Mouse (Mus musculus) hindbrain, embryonic 10.5 days (tissue): ENCODE measurements at regions not wholly inside any gene's neighbourhood (a gene's known extent, or its start where the extent isn't known, plus 50 kb on each side); places are given as distances from the start of the nearest gene placed in this dataset.

Experiments
- DNase-seq: peaks from one replicate; pipeline ENCODE4 v3.0.0-alpha.2; 2017; ENCODE audit warnings: low spot score
- H3K27ac ChIP-seq: fragments of 300-500 bp; sonication (generic); 2 replicates; pipeline ENCODE4 v1.5.1; 2016; ENCODE audit warnings: mild to moderate bottlenecking, moderate library complexity
- H3K27me3 ChIP-seq: fragments of 300-500 bp; sonication (generic); 2 replicates; pipeline ENCODE4 v1.6.1; 2016; ENCODE audit warnings: mild to moderate bottlenecking; ENCODE audit not compliant: poor library complexity, insufficient read depth, severe bottlenecking
- H3K36me3 ChIP-seq: fragments of 300-500 bp; sonication (generic); 2 replicates; pipeline ENCODE4 v1.6.1; 2016; ENCODE audit warnings: mild to moderate bottlenecking, moderate library complexity
- H3K4me1 ChIP-seq: fragments of 300-500 bp; sonication (generic); replicated peaks from 2 replicates; pipeline ENCODE4 v1.6.1; 2016; ENCODE audit warnings: mild to moderate bottlenecking
- H3K4me3 ChIP-seq: fragments of 300-500 bp; sonication (generic); 2 replicates; pipeline ENCODE4 v1.5.1; 2016; ENCODE audit warnings: mild to moderate bottlenecking, moderate library complexity
- H3K9me3 ChIP-seq: fragments of 300-500 bp; sonication (generic); 2 replicates; pipeline ENCODE4 v1.6.1; 2016; ENCODE audit warnings: mild to moderate bottlenecking, moderate library complexity
- WGBS: fragments of 180-500 bp; shearing (Covaris S2); methylation state at CpG from one replicate; pipeline ENCODE4 v1.1.7; 2016; 5-methylcytosine and 5-hydroxymethylcytosine counted together

DNA sequence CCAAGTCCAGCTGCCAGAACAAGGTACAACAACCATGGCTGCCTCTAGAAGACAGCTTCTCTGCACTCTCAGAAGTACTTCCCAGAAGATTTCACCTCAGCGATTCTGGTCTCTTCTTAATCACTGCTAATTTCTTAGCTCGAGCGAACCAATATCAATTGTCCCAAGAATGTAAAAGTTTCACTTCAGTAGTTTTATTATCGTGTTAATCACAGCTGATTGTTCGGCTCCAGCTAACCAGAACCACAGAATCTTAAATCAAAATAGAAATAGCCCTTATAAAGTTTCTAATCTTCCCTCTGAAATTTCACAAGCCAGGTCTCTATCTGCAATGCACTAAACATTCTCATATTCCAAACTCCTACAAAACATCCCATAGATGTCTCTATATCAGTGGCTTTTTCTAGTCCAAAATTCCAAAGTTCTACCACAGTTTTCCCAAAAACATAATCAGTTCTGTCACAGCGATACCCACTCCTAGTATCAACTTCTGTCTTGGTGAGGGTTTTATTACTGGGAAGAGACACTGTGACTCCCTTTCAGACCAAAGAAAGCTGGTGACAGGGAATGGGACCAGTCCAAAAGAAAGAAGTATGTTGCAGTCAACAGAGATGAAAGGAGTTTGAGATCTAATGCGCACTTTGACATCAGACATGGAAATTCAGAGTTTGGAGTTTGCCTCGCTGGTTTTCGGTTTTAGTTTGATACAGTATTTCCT is 130.2 kb downstream of the Gm10283 start:
- no peaks in the 10 kb centered on the region for H3K27me3 ChIP-seq
- H3K4me3 ChIP-seq, result no peak overlapping the region
- H3K36me3 ChIP-seq, result no peaks in the 10 kb centered on the region
- 92% methylated on average over 9 of the region's 9 CpGs for WGBS
- no peak for DNase-seq
- H3K27ac ChIP-seq, result no peak overlapping the region
- H3K4me1 ChIP-seq, result no peaks in the 10 kb centered on the region
- H3K9me3 ChIP-seq, result no peaks in the 10 kb centered on the region

DNA sequence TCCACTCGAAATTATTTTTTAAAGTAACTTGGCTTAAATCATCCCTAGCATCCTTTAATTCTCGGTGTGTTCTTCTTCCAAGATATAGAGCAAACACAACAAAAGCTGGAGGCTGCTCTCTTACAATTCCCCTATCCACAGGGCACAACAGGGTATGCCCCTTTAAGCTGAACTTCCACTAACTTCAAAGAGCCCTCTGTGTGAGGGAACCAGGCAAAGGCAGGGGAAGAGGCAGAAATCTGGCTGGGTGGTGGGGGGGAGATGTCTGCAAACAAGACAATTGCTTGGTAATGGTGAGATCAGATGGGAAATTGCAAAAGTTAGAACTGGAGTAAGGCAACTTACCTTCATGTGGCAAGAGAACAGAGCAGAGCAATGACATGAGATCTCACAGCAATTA is 154.7 kb downstream of the Gm10283 start:
- Histone ChIP-seq H3K4me1 (peaks cover 11% of the 10 kb centered on the region), H3K36me3 (no peaks in the 10 kb centered on the region), H3K9me3 (no peaks in the 10 kb centered on the region), H3K27ac (no peak overlapping the region), H3K27me3 (no peaks in the 10 kb centered on the region), H3K4me3 (no peak overlapping the region)
- 53% methylated on average over 2 of the region's 2 CpGs for WGBS
- DNase-seq, result peak; percentile 7

GRCm38 (mm10) chr8:60345830-60346420 is 157.1 kb downstream of the Gm10283 start:
- H3K27me3 ChIP-seq, result no peaks in the 10 kb centered on the region
- H3K4me1 ChIP-seq, result peaks cover 11% of the 10 kb centered on the region
- H3K4me3 ChIP-seq, result no peak overlapping the region
- H3K9me3 ChIP-seq, result no peaks in the 10 kb centered on the region
- no peak for DNase-seq
- no peaks in the 10 kb centered on the region for H3K36me3 ChIP-seq
- WGBS, result 48% methylated on average over 6 of the region's 6 CpGs
- H3K27ac ChIP-seq, result no peak overlapping the region

DNA sequence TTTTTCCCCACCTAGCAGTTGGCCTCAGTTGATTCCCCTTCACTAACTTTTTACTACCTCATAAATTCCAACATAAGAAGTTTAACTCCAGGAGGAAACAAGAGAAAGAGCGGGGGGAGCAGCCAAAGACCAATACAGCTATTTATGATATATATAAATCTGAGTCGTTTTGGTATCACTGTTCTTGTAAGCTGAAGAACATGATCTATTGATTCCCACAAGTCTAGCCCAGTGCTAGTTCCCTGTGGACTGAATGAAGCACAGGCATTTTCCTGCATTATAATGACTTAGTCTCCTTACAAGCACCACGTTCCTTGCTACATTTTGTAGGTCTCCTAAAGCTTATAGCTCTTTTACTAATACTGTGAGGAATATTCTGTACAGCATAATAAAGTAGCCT is 187.5 kb downstream of the Gm10283 start:
- H3K4me3 ChIP-seq, result no peak overlapping the region
- no peaks in the 10 kb centered on the region for H3K9me3 ChIP-seq
- WGBS, result 83% methylated on average over 3 of the region's 3 CpGs
- H3K36me3 ChIP-seq, result no peaks in the 10 kb centered on the region
- no peak overlapping the region for H3K27ac ChIP-seq
- no peaks in the 10 kb centered on the region for H3K4me1 ChIP-seq
- DNase-seq, result no peak
- no peaks in the 10 kb centered on the region for H3K27me3 ChIP-seq

GRCm38 (mm10) chr8:60313977-60314854 is 188.8 kb downstream of the Gm10283 start:
- 77% methylated on average over 8 of the region's 8 CpGs for WGBS
- Histone ChIP-seq H3K4me1 (no peaks in the 10 kb centered on the region), H3K4me3 (no peak overlapping the region), H3K27me3 (no peaks in the 10 kb centered on the region), H3K9me3 (no peaks in the 10 kb centered on the region), H3K27ac (no peak overlapping the region), H3K36me3 (no peaks in the 10 kb centered on the region)
- DNase-seq, result no peak

DNA sequence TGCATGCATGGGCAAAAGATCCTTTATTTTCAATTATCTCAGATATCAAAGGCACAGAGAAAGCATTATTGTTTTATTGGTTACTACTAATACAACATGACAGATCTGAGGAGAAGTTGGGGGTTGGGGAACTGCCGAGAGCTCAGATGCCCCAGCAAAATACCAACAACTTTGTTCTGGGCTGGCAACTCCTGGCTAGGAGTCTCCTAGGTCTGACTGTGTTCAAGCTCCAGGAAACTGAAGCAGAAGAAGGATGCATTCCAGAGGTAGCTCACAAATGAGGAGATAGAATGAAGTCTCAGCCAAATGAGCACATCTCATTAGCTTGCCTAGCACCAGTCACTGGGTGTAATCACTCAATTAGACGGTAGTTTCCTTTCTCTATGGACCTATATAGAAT is 192.9 kb downstream of the Gm10283 start:
- Histone ChIP-seq H3K27ac (no peak overlapping the region), H3K4me1 (no peaks in the 10 kb centered on the region), H3K9me3 (no peaks in the 10 kb centered on the region), H3K27me3 (no peaks in the 10 kb centered on the region), H3K36me3 (no peaks in the 10 kb centered on the region), H3K4me3 (no peak overlapping the region)
- 88% methylated on average over 2 of the region's 2 CpGs for WGBS
- no peak for DNase-seq

DNA sequence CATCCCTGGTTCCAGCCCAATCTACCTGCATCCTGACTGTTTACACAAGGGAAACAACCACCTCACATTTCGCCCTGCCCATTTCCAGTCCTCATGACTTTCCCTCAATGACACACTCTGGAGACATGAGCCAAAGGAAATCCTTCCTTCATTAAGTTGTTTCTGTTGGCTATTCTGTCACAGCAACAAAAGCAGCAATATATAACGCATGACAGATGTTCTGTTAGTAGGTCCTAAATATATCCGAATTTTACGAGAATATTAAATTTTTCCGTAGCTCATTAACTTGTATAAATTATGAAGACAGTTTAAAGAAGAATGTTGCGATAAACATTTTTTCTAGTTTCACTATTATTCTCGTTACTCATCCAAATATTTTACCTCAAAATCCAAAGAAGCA is 201.7 kb downstream of the Gm10283 start:
- H3K27me3 ChIP-seq, result no peaks in the 10 kb centered on the region
- H3K27ac ChIP-seq, result no peak overlapping the region
- no peaks in the 10 kb centered on the region for H3K9me3 ChIP-seq
- no peak overlapping the region for H3K4me3 ChIP-seq
- 91% methylated on average over 7 of the region's 7 CpGs for WGBS
- no peaks in the 10 kb centered on the region for H3K36me3 ChIP-seq
- no peak for DNase-seq
- no peaks in the 10 kb centered on the region for H3K4me1 ChIP-seq

GRCm38 (mm10) chr8:60277211-60277801 is 225.7 kb downstream of the Gm10283 start:
- DNase-seq, result no peak
- no peaks in the 10 kb centered on the region for H3K4me1 ChIP-seq
- H3K27ac ChIP-seq, result no peak overlapping the region
- H3K9me3 ChIP-seq, result no peaks in the 10 kb centered on the region
- H3K27me3 ChIP-seq, result no peaks in the 10 kb centered on the region
- H3K36me3 ChIP-seq, result no peaks in the 10 kb centered on the region
- H3K4me3 ChIP-seq, result no peak overlapping the region
- WGBS, result 58% methylated on average over 2 of the region's 2 CpGs

DNA sequence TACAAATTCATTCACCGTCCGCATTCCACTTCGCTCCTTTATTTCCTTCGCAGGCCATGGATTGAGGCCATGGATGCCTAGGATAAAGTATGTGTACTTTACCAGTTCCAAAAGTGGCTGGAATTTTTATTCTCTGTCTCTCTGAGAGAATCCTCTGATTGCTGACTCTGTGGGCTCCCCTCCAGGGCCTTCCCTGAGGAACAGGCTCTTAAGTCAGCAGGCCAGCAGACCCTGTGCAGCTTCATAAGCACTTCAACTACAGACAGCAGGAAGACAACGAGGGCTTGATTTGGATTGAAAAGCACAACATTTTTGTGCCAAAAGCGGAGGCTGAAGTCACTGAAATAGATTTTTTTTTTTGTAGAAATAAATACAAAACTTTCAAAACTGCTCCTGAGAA is 252.7 kb downstream of the Gm10283 start:
- no peaks in the 10 kb centered on the region for H3K27me3 ChIP-seq
- H3K9me3 ChIP-seq, result no peaks in the 10 kb centered on the region
- no peaks in the 10 kb centered on the region for H3K36me3 ChIP-seq
- H3K27ac ChIP-seq, result no peak overlapping the region; the same call in 1 of the 2 replicates
- H3K4me3 ChIP-seq, result no peak overlapping the region
- 63% methylated on average over 6 of the region's 6 CpGs for WGBS
- peaks cover 12% of the 10 kb centered on the region for H3K4me1 ChIP-seq
- no peak for DNase-seq

- H3K27me3 ChIP-seq, result no peaks in the 10 kb centered on the region
- H3K27ac ChIP-seq, result peak overlapping the region; percentile 18; the same call in 1 of the 2 replicates
These were observed 253.3 kb downstream of the Gm10283 start for GRCm38 (mm10) chr8:60249704-60250103.

GRCm38 (mm10) chr8:60247601-60248000 is 255.4 kb downstream of the Gm10283 start:
- Histone ChIP-seq H3K9me3 (no peaks in the 10 kb centered on the region), H3K4me1 (peaks cover 12% of the 10 kb centered on the region), H3K4me3 (no peak overlapping the region), H3K27me3 (no peaks in the 10 kb centered on the region), H3K27ac (no peak overlapping the region), H3K36me3 (no peaks in the 10 kb centered on the region)
- no peak for DNase-seq

More at GRCm38 (mm10) chr8:60249704-60250103, 253.3 kb downstream of the Gm10283 start:
- 17% methylated on average over 2 of the region's 2 CpGs for WGBS
- Histone ChIP-seq H3K36me3 (no peaks in the 10 kb centered on the region), H3K4me1 (peaks cover 12% of the 10 kb centered on the region), H3K4me3 (no peak overlapping the region), H3K9me3 (no peaks in the 10 kb centered on the region)
- peak; percentile 15 for DNase-seq

DNA sequence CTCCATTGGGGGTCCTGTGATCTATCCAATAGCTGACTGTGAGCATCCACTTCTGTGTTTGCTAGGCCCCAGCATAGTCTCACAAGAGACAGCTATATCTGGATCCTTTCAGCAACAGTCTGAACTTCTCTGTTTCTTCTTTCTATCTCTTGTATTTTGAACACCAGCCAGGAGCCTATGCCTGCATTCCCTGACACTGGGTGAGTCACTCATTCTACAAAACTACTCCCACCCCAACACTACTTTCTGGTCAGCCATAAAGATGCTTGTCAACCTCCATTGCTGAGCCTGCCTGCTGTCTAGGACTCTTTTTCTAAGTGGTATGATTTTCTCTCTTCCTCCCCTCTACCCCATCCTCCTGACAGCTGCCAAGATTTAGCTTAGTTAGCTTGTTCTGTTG is 261.6 kb downstream of the Gm10283 start:
- Histone ChIP-seq H3K9me3 (peaks cover 4% of the 10 kb centered on the region; the same call in 1 of the 2 replicates), H3K4me1 (no peaks in the 10 kb centered on the region), H3K27me3 (no peaks in the 10 kb centered on the region), H3K36me3 (no peaks in the 10 kb centered on the region), H3K27ac (no peak overlapping the region), H3K4me3 (no peak overlapping the region)
- no peak for DNase-seq

DNA sequence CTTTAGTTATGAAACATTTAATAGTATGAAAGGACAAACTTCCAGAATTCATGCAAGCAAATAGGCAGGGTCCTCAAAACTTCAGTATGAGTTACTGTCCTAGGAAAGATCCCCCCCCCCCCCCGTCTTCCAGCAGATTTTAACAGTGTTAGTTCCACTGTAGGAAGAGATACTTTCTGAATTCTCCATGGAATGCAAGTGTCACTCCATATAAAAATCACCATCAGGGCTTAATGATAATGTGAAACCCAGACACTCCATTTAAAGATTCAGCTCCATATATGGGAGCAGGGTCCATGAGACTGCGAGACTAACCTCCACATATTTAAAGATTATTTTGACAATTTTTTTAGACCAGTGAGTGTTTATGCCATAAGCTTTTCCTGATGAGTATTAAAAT is 282.1 kb downstream of the Gm10283 start:
- Histone ChIP-seq H3K27me3 (no peaks in the 10 kb centered on the region), H3K9me3 (no peaks in the 10 kb centered on the region), H3K4me3 (no peak overlapping the region), H3K27ac (no peak overlapping the region), H3K36me3 (no peaks in the 10 kb centered on the region), H3K4me1 (no peaks in the 10 kb centered on the region)
- no peak for DNase-seq
- 86% methylated on average over 2 of the region's 2 CpGs for WGBS
